Comparison of ENCODE assay signal across 16 mouse cellular contexts in genomic region chr5:129165595-129165994, GRCm38 (mm10).
DNase-seq lines count a peak whose midpoint lies in the region; ATAC-seq and TF ChIP-seq lines count a peak whose summit lies in the region.
"Had no signal": no experiment of that assay in that cellular context is flagged by ENCODE, and none has a peak within 500 bp of the region (broad histone marks: within the 10 kb centered on the region; RNA-seq: fewer than 3 reads in every experiment).

No protein-coding gene starts in this region.

- ATAC-seq in heart, postnatal 0 days (ENCODE audit: insufficient read depth, low read depth) = no peak
- no peak for ATAC-seq in heart, embryonic 12.5 days (ENCODE audit: insufficient number of reproducible peaks, low FRiP score)
- ATAC-seq in embryonic facial prominence, embryonic 14.5 days (ENCODE audit: low read depth) = no peak; the same call in 1 of the 2 replicates
- ATAC-seq in intestine, embryonic 16.5 days = 0 out of 2 replicates have a peak, but pooled peaks have one; percentile 14
- ATAC-seq: forebrain, embryonic 13.5 days; inflammation-experienced regulatory T-cells, adult 6 months had no signal

- 46% methylated on average over 7 of the region's 7 CpGs for WGBS in heart, postnatal 0 days
- WGBS in heart, embryonic 12.5 days = 51% methylated on average over 7 of the region's 7 CpGs
- 55% methylated on average over 7 of the region's 7 CpGs for WGBS in embryonic facial prominence, embryonic 14.5 days
- 47% methylated on average over 7 of the region's 7 CpGs for WGBS in intestine, embryonic 16.5 days

- H3K4me2 ChIP-seq in heart, postnatal 0 days (ENCODE audit: low read depth, low read length) = no peak overlapping the region
- no peak overlapping the region for H3K4me2 ChIP-seq in heart, embryonic 12.5 days
- H3K4me2 ChIP-seq in embryonic facial prominence, embryonic 14.5 days (ENCODE audit: low read depth, low read length) = no peak overlapping the region
- H3K4me2 ChIP-seq in intestine, embryonic 16.5 days (ENCODE audit: low read depth, low read length) = no peak overlapping the region
- H3K4me2 ChIP-seq: forebrain, embryonic 13.5 days; limb, embryonic 15.5 days; midbrain, embryonic 12.5 days; neural tube, embryonic 15.5 days had no signal

- H3K27ac ChIP-seq in heart, postnatal 0 days (ENCODE audit: low read depth) = peak overlapping the region; percentile 43; the same call in 1 of the 2 replicates
- no peak overlapping the region for H3K27ac ChIP-seq in heart, embryonic 12.5 days (ENCODE audit: poor library complexity, severe bottlenecking)
- H3K27ac ChIP-seq in embryonic facial prominence, embryonic 14.5 days (replicated peaks; ENCODE audit: low read depth, low read length) = peak overlapping the region; percentile 44
- H3K27ac ChIP-seq in intestine, embryonic 16.5 days (ENCODE audit: low read length) = peak overlapping the region; percentile 80
- H3K27ac ChIP-seq: hindbrain, embryonic 10.5 days; limb, embryonic 15.5 days; midbrain, embryonic 12.5 days; neural tube, embryonic 15.5 days had no signal

- H3K4me3 ChIP-seq in heart, postnatal 0 days (ENCODE audit: low read depth, low read length) = no peak overlapping the region
- no peak overlapping the region for H3K4me3 ChIP-seq in heart, embryonic 12.5 days
- no peak overlapping the region for H3K4me3 ChIP-seq in embryonic facial prominence, embryonic 14.5 days (ENCODE audit: low read depth, low read length)
- H3K4me3 ChIP-seq in intestine, embryonic 16.5 days (ENCODE audit: low read length) = no peak overlapping the region
- H3K4me3 ChIP-seq: forebrain, embryonic 13.5 days; hindbrain, embryonic 10.5 days; limb, embryonic 15.5 days; midbrain, embryonic 12.5 days; neural tube, embryonic 15.5 days had no signal

- no peak for DNase-seq in heart, postnatal 0 days (ENCODE audit: low spot score)
- DNase-seq in embryonic facial prominence, embryonic 14.5 days (ENCODE audit: low spot score) = no peak
- peak; percentile 39 for DNase-seq in lung, postnatal 36 days
- DNase-seq in thymus, postnatal 14 days = no peak
- DNase-seq in cerebellum, adult 18-20 months = no peak
- DNase-seq: cerebellum, postnatal 36 days; right cerebral cortex, postnatal 4 days; thymus, postnatal 4 days had no signal

- H3K4me1 ChIP-seq in heart, postnatal 0 days (ENCODE audit: control insufficient read depth, insufficient read depth) = 0 out of 2 replicates have a peak, but pooled peaks cover 9% of the 10 kb centered on the region
- peaks cover 26% of the 10 kb centered on the region for H3K4me1 ChIP-seq in heart, embryonic 12.5 days (replicated peaks)
- H3K4me1 ChIP-seq in embryonic facial prominence, embryonic 14.5 days (ENCODE audit: control insufficient read depth, insufficient read depth, low read length) = peaks cover 8% of the 10 kb centered on the region
- H3K4me1 ChIP-seq in intestine, embryonic 16.5 days (ENCODE audit: control insufficient read depth, insufficient read depth, low read length) = peaks cover 13% of the 10 kb centered on the region

- TF ChIP-seq CTCF in heart, postnatal 0 days (IDR thresholded peaks at IDR 0.05; ENCODE audit: low read depth) = no peak

- H3K9ac ChIP-seq in heart, postnatal 0 days (replicated peaks; ENCODE audit: low read depth, low read length) = no peak overlapping the region
- H3K9ac ChIP-seq in heart, embryonic 12.5 days = no peak overlapping the region
- no peak overlapping the region for H3K9ac ChIP-seq in embryonic facial prominence, embryonic 14.5 days (ENCODE audit: low read depth, low read length)
- no peak overlapping the region for H3K9ac ChIP-seq in intestine, embryonic 16.5 days (ENCODE audit: low read depth, low read length)
- H3K9ac ChIP-seq: forebrain, embryonic 13.5 days; limb, embryonic 15.5 days; midbrain, embryonic 12.5 days; neural tube, embryonic 15.5 days had no signal

- no peaks in the 10 kb centered on the region for H3K27me3 ChIP-seq in heart, postnatal 0 days (ENCODE audit: control insufficient read depth, insufficient read depth, low read length)
- H3K27me3 ChIP-seq in heart, embryonic 12.5 days (replicated peaks) = 0 out of 2 replicates have a peak, but pooled peaks cover 4% of the 10 kb centered on the region
- no peaks in the 10 kb centered on the region for H3K27me3 ChIP-seq in embryonic facial prominence, embryonic 14.5 days (replicated peaks; ENCODE audit: control insufficient read depth, insufficient read depth, low read length)
- H3K27me3 ChIP-seq in intestine, embryonic 16.5 days (replicated peaks; ENCODE audit: control insufficient read depth, insufficient read depth, low read length) = no peaks in the 10 kb centered on the region
- H3K27me3 ChIP-seq: forebrain, embryonic 13.5 days; limb, embryonic 15.5 days; midbrain, embryonic 12.5 days; neural tube, embryonic 15.5 days had no signal

- H3K9me3 ChIP-seq in heart, postnatal 0 days (replicated peaks; ENCODE audit: control insufficient read depth, low read length) = no peaks in the 10 kb centered on the region
- H3K9me3 ChIP-seq in heart, embryonic 12.5 days (replicated peaks) = peaks cover 2% of the 10 kb centered on the region; the same call in 1 of the 2 replicates
- no peaks in the 10 kb centered on the region for H3K9me3 ChIP-seq in embryonic facial prominence, embryonic 14.5 days (ENCODE audit: control insufficient read depth, low read length)
- H3K9me3 ChIP-seq in intestine, embryonic 16.5 days (ENCODE audit: control insufficient read depth, low read length) = no peaks in the 10 kb centered on the region
- H3K9me3 ChIP-seq: forebrain, embryonic 13.5 days; hindbrain, embryonic 10.5 days; limb, embryonic 15.5 days; midbrain, embryonic 12.5 days; neural tube, embryonic 15.5 days had no signal

- no peaks in the 10 kb centered on the region for H3K36me3 ChIP-seq in heart, postnatal 0 days (replicated peaks; ENCODE audit: control insufficient read depth, insufficient read depth, low read length)
- H3K36me3 ChIP-seq in heart, embryonic 12.5 days = no peaks in the 10 kb centered on the region
- H3K36me3 ChIP-seq in embryonic facial prominence, embryonic 14.5 days (ENCODE audit: control insufficient read depth, insufficient read depth, low read length) = no peaks in the 10 kb centered on the region
- no peaks in the 10 kb centered on the region for H3K36me3 ChIP-seq in intestine, embryonic 16.5 days (ENCODE audit: control insufficient read depth, insufficient read depth, low read length)
- H3K36me3 ChIP-seq: hindbrain, embryonic 10.5 days; limb, embryonic 15.5 days; midbrain, embryonic 12.5 days; neural tube, embryonic 15.5 days had no signal

- TF ChIP-seq EP300 in heart, postnatal 0 days (IDR thresholded peaks at IDR 0.05; ENCODE audit: low read depth) = no peak
